Mouse (Mus musculus): ENCODE results near the gene Map4k5. TPM values are rescaled to one million over a fixed set of nuclear protein-coding genes. Genes with fewer than 3 reads are reported as not detected.

The Map4k5 gene
- polyA plus RNA-seq, 1 experiment from 2014 or later, result 42.6 TPM

DNA sequence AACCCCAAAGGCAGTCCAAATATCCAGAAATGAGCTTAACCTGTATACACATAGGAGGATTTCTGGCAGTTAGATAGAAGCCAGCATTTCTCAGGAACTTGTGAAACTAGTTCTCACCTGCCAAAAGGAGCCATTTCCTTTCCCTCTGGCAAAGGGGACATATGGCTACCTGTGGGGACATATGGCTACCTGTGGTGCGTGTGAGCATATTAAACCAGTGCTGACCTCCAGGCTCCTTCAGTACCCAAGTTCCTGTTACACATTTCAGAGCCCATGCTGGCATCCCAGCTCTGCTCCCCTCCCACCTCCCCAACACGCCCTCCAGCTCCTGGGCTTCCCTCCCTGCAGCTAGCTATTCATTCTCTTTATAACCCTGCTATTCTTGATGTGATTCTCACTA is 79.4 kb downstream of the Map4k5 start:
- Histone ChIP-seq H3K9me3 (ENCODE audit: control insufficient read depth, low read length) (no peaks in the 10 kb centered on the region), H3K4me1 (ENCODE audit: control insufficient read depth in 2 of 2, insufficient read depth in 2 of 2, low read length in 2 of 2) (peaks cover 8 to 19% of the 10 kb centered on the region in 2 experiments), H3K9ac (ENCODE audit: low read length) (no peak overlapping the region), H3K36me3 (ENCODE audit: control insufficient read depth, insufficient read depth, low read length) (peaks cover 88% of the 10 kb centered on the region), H3K4me3 (ENCODE audit: control insufficient read depth in 1 of 2, insufficient read depth in 1 of 2, low read depth in 1 of 2, low read length in 2 of 2) (no peak overlapping the region), H3K27ac (replicated peaks in 1 of 2; ENCODE audit: control insufficient read depth in 1 of 2, insufficient read depth in 1 of 2, low read depth in 2 of 2, low read length in 2 of 2) (peak overlapping the region; percentile 10 to 20; a peak in 1 of 4 replicates), H3K27me3 (ENCODE audit: control insufficient read depth, insufficient read depth, low read length) (no peaks in the 10 kb centered on the region), H3K4me2 (ENCODE audit: low read length) (no peak overlapping the region)
- 61% methylated on average over 2 of the region's 2 CpGs for WGBS
- no peak for ATAC-seq (ENCODE audit: insufficient number of reproducible peaks, insufficient read depth, low FRiP score, low read depth)

DNA sequence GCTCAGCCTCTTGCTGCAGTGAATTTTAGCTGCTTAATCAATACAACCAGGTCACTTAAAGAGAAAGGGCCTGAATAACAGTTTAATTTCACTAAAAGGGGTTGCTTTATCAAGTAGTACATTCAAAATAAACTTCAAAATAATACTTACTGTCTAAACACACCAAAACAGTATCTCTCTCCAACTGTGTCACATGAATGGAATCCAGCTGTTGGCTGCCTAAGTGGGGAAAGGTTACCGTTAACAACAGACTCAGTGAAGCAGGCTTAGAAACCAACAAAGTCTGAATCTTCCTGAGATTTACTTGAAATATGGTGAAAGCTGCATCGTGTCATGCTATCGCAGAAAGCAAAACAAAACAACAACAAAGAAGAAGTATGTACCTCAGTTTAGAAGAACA is 80.0 kb downstream of the Map4k5 start:
- no peak overlapping the region for H3K27ac ChIP-seq (replicated peaks in 1 of 2; ENCODE audit: control insufficient read depth in 1 of 2, insufficient read depth in 1 of 2, low read depth in 2 of 2, low read length in 2 of 2)
- H3K4me3 ChIP-seq (ENCODE audit: control insufficient read depth in 1 of 2, insufficient read depth in 1 of 2, low read depth in 1 of 2, low read length in 2 of 2), result no peak overlapping the region
- no peaks in the 10 kb centered on the region for H3K9me3 ChIP-seq (ENCODE audit: control insufficient read depth, low read length)
- H3K4me1 ChIP-seq (ENCODE audit: control insufficient read depth in 2 of 2, insufficient read depth in 2 of 2, low read length in 2 of 2), result peaks cover 10 to 24% of the 10 kb centered on the region in 2 experiments
- no peak overlapping the region for H3K4me2 ChIP-seq (ENCODE audit: low read length)
- ATAC-seq (ENCODE audit: insufficient number of reproducible peaks, insufficient read depth, low FRiP score, low read depth), result no peak
- WGBS, result 74% methylated on average over 3 of the region's 3 CpGs
- no peaks in the 10 kb centered on the region for H3K27me3 ChIP-seq (ENCODE audit: control insufficient read depth, insufficient read depth, low read length)
- no peak overlapping the region for H3K9ac ChIP-seq (ENCODE audit: low read length)
- peaks cover 85% of the 10 kb centered on the region for H3K36me3 ChIP-seq (ENCODE audit: control insufficient read depth, insufficient read depth, low read length)

DNA sequence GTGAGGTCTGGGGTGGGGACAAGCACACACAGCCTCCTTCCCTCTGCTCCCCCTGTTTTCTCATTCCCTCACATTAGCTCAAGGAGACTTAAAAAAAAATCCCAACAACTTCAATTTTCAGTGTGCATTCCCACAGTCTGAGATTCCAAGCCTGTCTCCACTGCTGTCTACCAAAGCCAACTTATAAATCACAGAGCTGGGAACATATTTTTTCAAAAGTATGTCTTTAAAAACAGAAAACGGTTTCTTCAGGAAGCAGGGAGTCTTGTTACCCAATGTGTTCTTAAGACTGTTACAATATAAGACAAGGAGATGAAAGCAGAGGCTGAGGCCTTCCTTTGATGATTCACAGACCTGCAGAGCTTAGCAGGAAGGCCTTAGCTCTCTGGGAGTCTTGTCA is 81.0 kb downstream of the Map4k5 start:
- Histone ChIP-seq H3K4me3 (ENCODE audit: control insufficient read depth in 1 of 2, insufficient read depth in 1 of 2, low read depth in 1 of 2, low read length in 2 of 2) (no peak overlapping the region), H3K4me2 (ENCODE audit: low read length) (no peak overlapping the region), H3K27me3 (ENCODE audit: control insufficient read depth, insufficient read depth, low read length) (no peaks in the 10 kb centered on the region), H3K9me3 (ENCODE audit: control insufficient read depth, low read length) (no peaks in the 10 kb centered on the region), H3K36me3 (ENCODE audit: control insufficient read depth, insufficient read depth, low read length) (peaks cover 85% of the 10 kb centered on the region), H3K4me1 (ENCODE audit: control insufficient read depth in 2 of 2, insufficient read depth in 2 of 2, low read length in 2 of 2) (peaks cover 11 to 25% of the 10 kb centered on the region in 2 experiments), H3K9ac (ENCODE audit: low read length) (no peak overlapping the region), H3K27ac (replicated peaks in 1 of 2; ENCODE audit: control insufficient read depth in 1 of 2, insufficient read depth in 1 of 2, low read depth in 2 of 2, low read length in 2 of 2) (no peak overlapping the region; a peak in 1 of 4 replicates)
- no peak for ATAC-seq (ENCODE audit: insufficient number of reproducible peaks, insufficient read depth, low FRiP score, low read depth)
- WGBS, result 56% methylated on average over 1 of the region's 1 CpGs

- H3K4me1 ChIP-seq (ENCODE audit: control insufficient read depth in 2 of 2, insufficient read depth in 2 of 2, low read length in 2 of 2), result peaks cover 9 to 18% of the 10 kb centered on the region in 2 experiments
- H3K4me2 ChIP-seq (ENCODE audit: low read length), result no peak overlapping the region
- no peak overlapping the region for H3K4me3 ChIP-seq (ENCODE audit: control insufficient read depth in 1 of 2, insufficient read depth in 1 of 2, low read depth in 1 of 2, low read length in 2 of 2)
- no peak overlapping the region for H3K9ac ChIP-seq (ENCODE audit: low read length)
- no peak overlapping the region for H3K27ac ChIP-seq (replicated peaks in 1 of 2; ENCODE audit: control insufficient read depth in 1 of 2, insufficient read depth in 1 of 2, low read depth in 2 of 2, low read length in 2 of 2)
- no peak for ATAC-seq (ENCODE audit: insufficient number of reproducible peaks, insufficient read depth, low FRiP score, low read depth)
- WGBS, result 66% methylated on average over 3 of the region's 3 CpGs
- H3K36me3 ChIP-seq (ENCODE audit: control insufficient read depth, insufficient read depth, low read length), result peaks cover 85% of the 10 kb centered on the region
- no peaks in the 10 kb centered on the region for H3K9me3 ChIP-seq (ENCODE audit: control insufficient read depth, low read length)
- H3K27me3 ChIP-seq (ENCODE audit: control insufficient read depth, insufficient read depth, low read length), result no peaks in the 10 kb centered on the region
Observed at GRCm38 (mm10) chr12:69809439-69809838, 83.6 kb downstream of the Map4k5 start.

- peak overlapping the region; percentile 21; the same call in 1 of the 2 replicates for H3K4me2 ChIP-seq (ENCODE audit: low read length)
- peaks cover 88% of the 10 kb centered on the region for H3K36me3 ChIP-seq (ENCODE audit: control insufficient read depth, insufficient read depth, low read length)
- H3K27ac ChIP-seq (replicated peaks in 1 of 2; ENCODE audit: control insufficient read depth in 1 of 2, insufficient read depth in 1 of 2, low read depth in 2 of 2, low read length in 2 of 2), result peak overlapping the region; percentile 42 to 66; a peak in 3 of 4 replicates
- H3K9ac ChIP-seq (ENCODE audit: low read length), result no peak overlapping the region
- 31% methylated on average over 11 of the region's 11 CpGs for WGBS
- H3K4me3 ChIP-seq (ENCODE audit: control insufficient read depth in 1 of 2, insufficient read depth in 1 of 2, low read depth in 1 of 2, low read length in 2 of 2), result no peak overlapping the region
- H3K4me1 ChIP-seq (ENCODE audit: control insufficient read depth in 2 of 2, insufficient read depth in 2 of 2, low read length in 2 of 2), result peaks cover 6 to 15% of the 10 kb centered on the region in 2 experiments
- no peaks in the 10 kb centered on the region for H3K27me3 ChIP-seq (ENCODE audit: control insufficient read depth, insufficient read depth, low read length)
- peak; percentile 64; the same call in 1 of the 2 replicates for ATAC-seq (ENCODE audit: insufficient number of reproducible peaks, insufficient read depth, low FRiP score, low read depth)
- H3K9me3 ChIP-seq (ENCODE audit: control insufficient read depth, low read length), result no peaks in the 10 kb centered on the region
Observed at GRCm38 (mm10) chr12:69807399-69807985, 85.5 kb downstream of the Map4k5 start.

- Histone ChIP-seq H3K4me3 (ENCODE audit: control insufficient read depth in 1 of 2, insufficient read depth in 1 of 2, low read depth in 1 of 2, low read length in 2 of 2) (no peak overlapping the region), H3K27ac (replicated peaks in 1 of 2; ENCODE audit: control insufficient read depth in 1 of 2, insufficient read depth in 1 of 2, low read depth in 2 of 2, low read length in 2 of 2) (no peak overlapping the region), H3K4me2 (ENCODE audit: low read length) (no peak overlapping the region), H3K36me3 (ENCODE audit: control insufficient read depth, insufficient read depth, low read length) (peaks cover 79% of the 10 kb centered on the region), H3K9me3 (ENCODE audit: control insufficient read depth, low read length) (no peaks in the 10 kb centered on the region), H3K4me1 (ENCODE audit: control insufficient read depth in 2 of 2, insufficient read depth in 2 of 2, low read length in 2 of 2) (peaks cover 6 to 15% of the 10 kb centered on the region in 2 experiments), H3K9ac (ENCODE audit: low read length) (no peak overlapping the region), H3K27me3 (ENCODE audit: control insufficient read depth, insufficient read depth, low read length) (no peaks in the 10 kb centered on the region)
- 93% methylated on average over 6 of the region's 6 CpGs for WGBS
- ATAC-seq (ENCODE audit: insufficient number of reproducible peaks, insufficient read depth, low FRiP score, low read depth), result no peak
Observed at GRCm38 (mm10) chr12:69805148-69805547, 87.9 kb downstream of the Map4k5 start.

GRCm38 (mm10) chr12:69804393-69805070 is 88.5 kb downstream of the Map4k5 start:
- peaks cover 6 to 15% of the 10 kb centered on the region in 2 experiments for H3K4me1 ChIP-seq (ENCODE audit: control insufficient read depth in 2 of 2, insufficient read depth in 2 of 2, low read length in 2 of 2)
- H3K27me3 ChIP-seq (ENCODE audit: control insufficient read depth, insufficient read depth, low read length), result no peaks in the 10 kb centered on the region
- WGBS, result 90% methylated on average over 10 of the region's 10 CpGs
- H3K27ac ChIP-seq (replicated peaks in 1 of 2; ENCODE audit: control insufficient read depth in 1 of 2, insufficient read depth in 1 of 2, low read depth in 2 of 2, low read length in 2 of 2), result no peak overlapping the region
- no peak overlapping the region for H3K9ac ChIP-seq (ENCODE audit: low read length)
- no peak for ATAC-seq (ENCODE audit: insufficient number of reproducible peaks, insufficient read depth, low FRiP score, low read depth)
- peaks cover 74% of the 10 kb centered on the region for H3K36me3 ChIP-seq (ENCODE audit: control insufficient read depth, insufficient read depth, low read length)
- no peak overlapping the region for H3K4me2 ChIP-seq (ENCODE audit: low read length)
- H3K9me3 ChIP-seq (ENCODE audit: control insufficient read depth, low read length), result no peaks in the 10 kb centered on the region
- H3K4me3 ChIP-seq (ENCODE audit: control insufficient read depth in 1 of 2, insufficient read depth in 1 of 2, low read depth in 1 of 2, low read length in 2 of 2), result no peak overlapping the region

All from heart, embryonic 14.5 days (tissue).